Mouse (Mus musculus) G1E (cell line): ENCODE data around the gene Metap1.

ENCODE experiments used
- CTCF ChIP-seq: IDR thresholded peaks from 2 replicates; pipeline ENCODE4 v1.5.1; 2012; ENCODE audit warnings: low read depth, low read length, inconsistent platforms, mixed read lengths
- GATA1 ChIP-seq: IDR thresholded peaks from 2 replicates; pipeline ENCODE4 v1.6.1; 2012; ENCODE audit warnings: borderline replicate concordance, low read length, inconsistent platforms, mixed read lengths
- GATA2 ChIP-seq: IDR thresholded peaks from 2 replicates; pipeline ENCODE4 v1.6.1; 2012; ENCODE audit warnings: low read depth, low read length, inconsistent platforms, borderline replicate concordance
- POLR2AphosphoS5 ChIP-seq: IDR thresholded peaks from 2 replicates; pipeline ENCODE4 v1.6.1; 2012; ENCODE audit warnings: low read depth, low read length, inconsistent platforms; ENCODE audit not compliant: insufficient replicate concordance
- TAL1 ChIP-seq: conservative IDR thresholded peaks from 2 replicates; pipeline ENCODE4 v1.6.1; 2012; ENCODE audit warnings: low read depth, low read length, inconsistent platforms, mixed read lengths

- no peak for TF ChIP-seq CTCF
- no peak for TF ChIP-seq GATA1
- no peak for TF ChIP-seq TAL1
- no peak for TF ChIP-seq GATA2
- TF ChIP-seq POLR2AphosphoS5, result no peak
These were observed 79.1 kb downstream of the Metap1 start for GRCm38 (mm10) chr3:138410211-138410610.
